Mouse (Mus musculus): ENCODE measurements around the gene Prkaa1.
"Not testable (repeated sequence)": the region's sequence is repeated elsewhere in the genome, so short reads cannot be mapped to it uniquely, and the experiment has no call there.

Prkaa1 gene

GRCm38 (mm10) chr15:5157386-5157785 is 13.7 kb downstream of the Prkaa1 start:
- peak in 1 of 2 experiments; percentile 30 for DNase-seq (ENCODE audit: inconsistent age in 2 of 2, low spot score in 1 of 2)

DNA sequence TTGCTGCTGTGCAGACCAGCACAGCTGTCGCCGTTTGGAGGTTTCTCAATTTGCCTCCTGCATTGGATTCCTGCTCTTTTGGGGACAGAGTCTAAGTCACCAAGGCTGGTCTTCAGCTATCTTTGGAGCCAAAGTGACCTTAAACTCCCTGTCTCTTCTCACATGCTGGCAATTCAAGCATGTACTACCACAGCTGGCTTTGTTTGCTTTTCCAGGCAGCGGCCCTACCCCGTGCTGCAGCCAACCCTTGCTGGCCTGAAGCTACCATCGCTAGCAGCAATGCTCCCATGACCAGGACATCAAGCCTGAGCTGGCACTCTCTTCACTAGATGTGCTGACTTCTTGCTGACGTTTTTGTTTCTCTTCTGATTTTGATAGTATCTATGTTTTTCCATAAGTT is 15.2 kb downstream of the Prkaa1 start:
- DNase-seq (ENCODE audit: inconsistent age in 2 of 2, low spot score in 1 of 2) = peak in 1 of 2 experiments; percentile 38

GRCm38 (mm10) chr15:5165121-5165773 is 21.6 kb downstream of the Prkaa1 start:
- no peak for DNase-seq (ENCODE audit: inconsistent age in 2 of 2, low spot score in 1 of 2)

DNA sequence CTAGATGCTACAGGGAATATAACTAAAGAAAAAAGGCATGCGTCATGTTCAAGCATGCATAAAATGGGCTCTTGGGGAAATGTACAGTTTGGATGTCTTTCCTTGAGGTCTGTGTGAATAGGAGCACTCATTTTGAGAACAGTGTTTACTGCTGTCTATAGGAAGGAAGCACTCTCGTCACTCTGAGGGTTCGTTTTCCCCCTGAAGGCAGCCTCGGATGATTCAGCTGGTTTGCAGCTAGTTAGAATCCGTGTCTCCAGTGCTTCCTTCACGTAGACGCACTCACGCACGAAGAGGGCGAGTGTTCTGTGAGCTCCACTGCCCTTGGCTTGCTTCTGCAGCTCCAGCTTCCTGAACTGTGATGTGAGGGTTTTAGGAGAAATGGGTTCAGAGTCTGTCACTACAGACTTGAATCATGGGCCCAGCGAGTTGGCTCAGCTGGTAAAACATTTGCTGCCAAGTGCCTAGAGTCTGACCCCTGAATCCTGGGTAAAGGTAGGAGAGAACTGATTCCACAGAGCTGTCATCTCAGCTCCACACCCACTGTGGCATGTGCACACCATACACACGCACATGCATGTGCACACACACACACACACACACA is 29.7 kb downstream of the Prkaa1 start:
- DNase-seq (ENCODE audit: inconsistent age in 2 of 2, low spot score in 1 of 2) = no peak

- peak in 1 of 2 experiments; percentile 56 for DNase-seq (ENCODE audit: inconsistent age in 2 of 2, low spot score in 1 of 2)
These were observed 41.1 kb downstream of the Prkaa1 start for GRCm38 (mm10) chr15:5184668-5185330.

- DNase-seq (ENCODE audit: inconsistent age in 2 of 2, low spot score in 1 of 2) = peak; percentile 80 to 95
These were observed 42.0 kb downstream of the Prkaa1 start, which contains the start of gene Ttc33 for GRCm38 (mm10) chr15:5185366-5186292. TSS of gene Ttc33 (plus strand) at chr15:5185525.

GRCm38 (mm10) chr15:5186293-5186675 is 42.6 kb downstream of the Prkaa1 start:
- DNase-seq (ENCODE audit: inconsistent age in 2 of 2, low spot score in 1 of 2) = no peak

DNA sequence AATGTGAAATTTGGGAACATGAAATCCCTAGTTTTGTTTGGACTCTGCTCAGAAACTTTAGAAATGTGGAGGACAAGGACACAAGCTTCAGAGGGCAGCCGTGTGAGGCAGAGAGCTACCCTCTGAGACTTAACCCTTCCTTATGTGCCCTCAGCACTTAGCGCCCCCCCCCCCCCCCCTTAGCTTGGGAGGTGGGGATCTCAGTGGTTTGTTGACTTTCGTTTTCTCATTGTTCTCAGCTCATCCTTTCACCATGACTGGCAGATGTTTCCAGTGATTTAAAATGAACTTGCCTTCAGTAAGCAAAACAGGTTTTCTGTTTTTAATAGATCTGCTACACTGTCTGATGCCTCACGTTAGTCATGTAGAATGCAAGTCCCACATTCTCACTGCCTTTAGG is 43.5 kb downstream of the Prkaa1 start:
- DNase-seq (ENCODE audit: inconsistent age in 2 of 2, low spot score in 1 of 2) = no peak

GRCm38 (mm10) chr15:5188029-5188428 is 44.4 kb downstream of the Prkaa1 start:
- DNase-seq (ENCODE audit: inconsistent age in 2 of 2, low spot score in 1 of 2) = peak in 1 of 2 experiments; percentile 32

GRCm38 (mm10) chr15:5189504-5190093 is 45.9 kb downstream of the Prkaa1 start:
- DNase-seq (ENCODE audit: inconsistent age in 2 of 2, low spot score in 1 of 2) = no peak

- peak in 1 of 2 experiments; percentile 62 for DNase-seq (ENCODE audit: inconsistent age in 2 of 2, low spot score in 1 of 2)
These were observed 50.2 kb downstream of the Prkaa1 start for GRCm38 (mm10) chr15:5193833-5194232.

GRCm38 (mm10) chr15:5194446-5194845 is 50.8 kb downstream of the Prkaa1 start:
- peak; percentile 62 to 77 for DNase-seq (ENCODE audit: inconsistent age in 2 of 2, low spot score in 1 of 2)

- no peak for DNase-seq (ENCODE audit: inconsistent age in 2 of 2, low spot score in 1 of 2)
These were observed 51.3 kb downstream of the Prkaa1 start for GRCm38 (mm10) chr15:5194931-5195330.

DNA sequence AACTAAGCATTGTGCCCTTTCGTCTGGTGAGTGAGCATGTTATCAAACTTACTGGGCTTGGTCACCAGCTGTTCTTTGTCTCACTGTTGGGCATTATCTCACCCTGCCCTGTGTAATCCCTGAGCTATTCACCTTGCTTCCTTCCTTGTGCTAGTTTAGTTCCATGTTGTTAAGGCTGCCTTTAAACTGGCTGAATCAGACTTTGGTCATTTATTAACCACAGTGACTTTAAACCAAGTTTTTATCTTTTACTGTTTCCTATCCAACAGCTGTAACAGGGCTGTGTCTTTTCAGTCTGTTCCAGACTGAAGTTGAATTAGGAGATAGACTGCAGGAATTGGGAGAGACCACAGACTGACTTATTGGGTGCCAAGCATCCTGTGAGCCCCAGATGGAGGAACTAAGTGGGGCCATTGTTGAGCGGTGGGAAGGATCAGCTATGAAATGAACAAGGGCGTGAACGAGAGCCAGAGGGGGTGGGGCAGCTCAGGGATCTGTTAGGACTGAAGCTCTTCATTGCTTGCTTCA is 52.4 kb downstream of the Prkaa1 start:
- DNase-seq (ENCODE audit: inconsistent age in 2 of 2, low spot score in 1 of 2) = no peak

GRCm38 (mm10) chr15:5196691-5197090 is 53.0 kb downstream of the Prkaa1 start:
- DNase-seq (ENCODE audit: inconsistent age in 2 of 2, low spot score in 1 of 2) = no peak

DNA sequence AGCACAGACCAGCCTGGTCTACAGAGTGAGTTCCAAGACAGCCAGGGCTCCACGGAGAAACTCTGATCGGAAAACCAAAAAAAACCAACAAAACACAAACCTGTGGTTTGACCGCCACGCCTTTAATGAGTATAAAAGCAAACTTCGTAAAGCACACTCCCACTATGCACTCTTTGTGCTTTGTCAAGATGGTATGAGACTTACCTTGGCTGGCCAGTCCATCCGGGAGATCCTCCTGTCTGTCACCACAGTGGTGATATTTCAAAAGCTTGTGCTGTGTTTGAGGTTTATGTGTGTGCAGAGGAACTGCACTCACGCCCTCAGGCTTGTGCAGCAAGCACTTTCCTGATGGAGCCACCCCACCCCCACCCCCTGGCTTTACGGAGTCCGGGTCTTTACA is 61.6 kb downstream of the Prkaa1 start:
- no peak for DNase-seq (ENCODE audit: inconsistent age in 2 of 2, low spot score in 1 of 2)

DNA sequence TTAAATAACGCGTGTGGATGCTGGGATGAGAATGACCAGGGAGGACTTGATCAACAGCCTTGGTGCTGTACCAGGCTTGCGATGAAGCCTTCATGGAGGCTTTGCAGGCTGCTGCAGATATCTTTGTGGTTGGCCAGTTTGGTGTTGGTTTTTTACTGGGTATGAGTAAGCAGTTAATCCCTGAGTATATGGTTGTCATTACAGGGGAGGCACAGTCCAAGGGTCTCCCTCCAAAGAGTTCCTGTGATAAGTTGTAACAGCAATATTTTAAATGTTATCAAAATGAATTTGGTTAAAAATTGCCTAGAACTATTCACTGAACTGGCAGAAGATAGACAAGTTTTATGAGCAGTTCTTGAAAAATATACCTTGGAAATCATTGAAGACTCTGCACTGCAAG is 65.5 kb downstream of the Prkaa1 start:
- no peak for DNase-seq (ENCODE audit: inconsistent age in 2 of 2, low spot score in 1 of 2)

- no peak for DNase-seq (ENCODE audit: inconsistent age in 2 of 2, low spot score in 1 of 2)
These were observed 76.8 kb downstream of the Prkaa1 start for GRCm38 (mm10) chr15:5220491-5220890.

- DNase-seq (ENCODE audit: inconsistent age in 2 of 2, low spot score in 1 of 2) = not testable (repeated sequence)
These were observed 87.1 kb downstream of the Prkaa1 start for GRCm38 (mm10) chr15:5230746-5231145.

Data from adrenal gland, adult (tissue).